Mouse (Mus musculus) heart, postnatal 0 days (tissue): Measurements from ENCODE around the gene Gm10912.

Source experiments
- CTCF ChIP-seq: IDR thresholded peaks from 2 replicates; pipeline ENCODE4 v1.5.1; 2016; ENCODE audit warnings: antibody characterized with exemption, control low read depth, low read depth
- EP300 ChIP-seq: IDR thresholded peaks from 2 replicates; pipeline ENCODE4 v1.6.1; 2016; ENCODE audit warnings: antibody characterized with exemption, low read depth

DNA sequence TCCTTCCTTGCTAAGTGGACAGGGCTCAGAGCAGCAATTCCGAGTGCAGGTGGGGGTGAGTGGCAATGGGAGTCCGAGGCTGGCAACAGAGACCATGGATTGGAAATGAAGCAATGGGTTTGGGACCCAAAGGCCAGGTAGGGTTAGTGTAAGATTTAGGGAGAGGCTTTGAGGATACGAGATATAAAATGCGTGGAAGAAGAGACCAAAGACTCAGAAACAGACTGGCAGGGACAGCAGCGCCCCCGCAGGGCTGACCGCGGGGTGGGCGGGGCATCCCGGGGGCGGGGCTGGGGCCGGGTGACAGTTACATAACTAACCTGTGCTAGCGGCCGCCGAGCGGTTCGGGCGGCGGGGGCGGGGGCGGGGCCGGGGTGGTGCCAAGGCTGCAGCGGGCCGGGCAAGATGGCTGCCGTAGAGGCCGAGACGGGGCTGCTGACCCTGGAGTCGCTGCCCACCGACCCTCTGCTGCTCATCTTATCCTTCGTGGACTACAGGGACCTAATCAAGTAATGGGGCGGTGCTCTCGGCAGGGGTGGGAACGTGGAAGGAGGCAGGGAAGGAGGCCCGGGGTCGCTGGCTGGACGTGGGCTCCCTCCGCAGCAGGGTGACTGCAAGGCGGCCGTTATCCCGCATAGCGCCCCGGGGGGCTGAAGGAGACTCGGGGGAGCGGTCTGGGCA is 38.0 kb upstream of the Gm10912 start, which contains the start of gene Fbxo3:
- TF ChIP-seq CTCF, result peak; percentile 17; the same call in 1 of the 2 replicates
- no peak for TF ChIP-seq EP300
